Mouse (Mus musculus): ENCODE results near the gene Cavin3.

DNA sequence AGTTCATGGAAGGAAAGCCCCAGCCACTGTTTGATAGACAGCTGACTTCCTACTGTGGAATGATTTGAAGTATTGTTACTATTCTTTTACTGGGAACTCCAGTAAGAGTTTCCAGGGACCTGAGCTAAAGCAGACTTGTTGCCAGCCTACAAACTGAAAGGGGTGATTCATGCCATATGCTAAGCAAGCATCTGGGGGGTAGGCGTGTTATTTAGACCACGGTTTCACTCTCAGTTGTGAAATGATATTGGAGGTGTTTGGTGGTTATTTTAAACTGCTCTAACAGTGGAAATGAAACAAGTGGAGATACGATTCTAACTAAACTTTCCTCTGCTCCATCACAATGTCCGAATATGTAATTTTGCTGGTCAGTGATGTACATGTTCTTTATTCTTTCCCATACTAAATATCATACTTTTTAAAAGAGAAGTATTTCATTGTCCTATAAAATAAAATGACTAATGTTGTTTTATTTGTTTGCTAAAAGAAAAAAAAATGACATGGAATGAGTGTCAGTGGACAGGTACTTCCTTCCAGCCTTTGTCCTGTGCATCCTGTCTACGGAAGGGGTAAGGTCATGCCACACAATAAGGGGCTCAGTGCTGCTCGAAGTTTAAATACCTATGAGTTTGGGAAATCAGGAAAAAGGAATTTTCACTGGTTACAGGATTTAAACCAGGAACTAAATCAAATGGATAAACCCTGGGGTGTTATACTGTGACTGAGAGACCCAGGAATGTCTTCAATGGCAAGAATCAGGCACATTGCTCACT, 5.2 kb upstream of the Cavin3 start:
- no peak for TF ChIP-seq CTCF (IDR thresholded peaks at IDR 0.05; ENCODE audit: low read depth)
- no peak for TF ChIP-seq EP300 (IDR thresholded peaks at IDR 0.05; ENCODE audit: low read depth)
